10 mouse cellular contexts compared by ENCODE assay signal in the genomic region with DNA sequence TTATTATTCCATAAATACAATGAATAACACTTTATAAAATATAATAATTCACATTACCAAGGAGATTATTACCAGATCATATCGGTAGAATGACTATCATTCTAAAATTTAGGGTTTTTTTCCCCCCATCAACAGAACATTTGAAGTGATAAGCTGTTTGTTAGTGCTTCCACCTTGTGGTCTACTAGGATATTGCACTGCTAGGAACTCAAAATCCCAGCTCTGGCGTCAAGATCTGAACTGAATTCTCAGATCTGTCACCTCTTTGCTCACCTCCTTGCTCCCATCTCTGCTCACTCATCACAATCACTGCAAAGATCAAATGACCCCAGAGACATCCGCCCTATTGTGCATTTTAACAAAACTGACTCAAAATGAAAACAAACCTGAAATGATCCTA. TPM values are rescaled to one million over a fixed set of nuclear protein-coding genes. Genes with fewer than 3 reads are reported as not detected.
A peak's percentile ranks its signal among the peaks of the same experiment; 100 is the strongest.
DNase-seq lines count a peak whose midpoint lies in the region; ATAC-seq and TF ChIP-seq lines count a peak whose summit lies in the region.
"Had no signal": no experiment of that assay in that cellular context is flagged by ENCODE, and none has a peak within 500 bp of the region (broad histone marks: within the 10 kb centered on the region; RNA-seq: fewer than 3 reads in every experiment).

No protein-coding gene starts in this region.

- H3K9me3 ChIP-seq in kidney, embryonic 16.5 days (ENCODE audit: low read length): no peaks in the 10 kb centered on the region

- H3K4me3 ChIP-seq in kidney, adult 2 months (ENCODE audit: insufficient read depth, low read depth, low read length): no peak overlapping the region
- H3K4me3 ChIP-seq in kidney, embryonic 16.5 days (ENCODE audit: low read length): no peak overlapping the region
- H3K4me3 ChIP-seq: erythroblast, embryonic 14.5 days had no signal

- CTCF ChIA-PET in Patski (lab: Charles Lee): interaction anchor here (0.6 to 1.7 kb wide), 8 partner anchors 9 to 214 kb away, joined by 3 to 10 read pairs (median 3); no protein-coding TSS in a partner anchor

- peak; percentile 22; the same call in 1 of the 2 replicates for TF ChIP-seq CTCF in kidney, adult 2 months (conservative IDR thresholded peaks at IDR 0.05; ENCODE audit: insufficient read depth, insufficient read length, low read depth, low read length)
- TF ChIP-seq CTCF in Patski (IDR thresholded peaks at IDR 0.05): peak; percentile 72

- H3K4me2 ChIP-seq in kidney, embryonic 16.5 days (replicated peaks; ENCODE audit: low read depth, low read length): no peak overlapping the region

- no peak overlapping the region for H3K9ac ChIP-seq in kidney, embryonic 16.5 days (replicated peaks; ENCODE audit: low read length)

- WGBS in kidney, adult 2 months: 20% methylated on average over 3 of the region's 3 CpGs
- WGBS in kidney, embryonic 16.5 days: 27% methylated on average over 3 of the region's 3 CpGs

- in situ Hi-C loops in Patski (cut with MboI; ENCODE audit: low pct_unique_long_range_greater_than_20kb): no loop called here

- H3K27me3 ChIP-seq in kidney, adult 2 months (replicated peaks; ENCODE audit: control insufficient read depth, insufficient read depth, low read length): no peaks in the 10 kb centered on the region
- no peaks in the 10 kb centered on the region for H3K27me3 ChIP-seq in kidney, embryonic 16.5 days (ENCODE audit: insufficient read depth, low read length)
- no peaks in the 10 kb centered on the region for H3K27me3 ChIP-seq in Patski

- H3K27ac ChIP-seq in kidney, adult 2 months (ENCODE audit: insufficient read depth, low read depth, low read length): no peak overlapping the region
- H3K27ac ChIP-seq in kidney, embryonic 16.5 days (ENCODE audit: low read length): no peak overlapping the region

- H3K36me3 ChIP-seq in kidney, adult 2 months (ENCODE audit: control insufficient read depth, insufficient read depth, low read length): 0 out of 2 replicates have a peak, but pooled peaks cover 1% of the 10 kb centered on the region
- peaks cover 14% of the 10 kb centered on the region for H3K36me3 ChIP-seq in kidney, embryonic 16.5 days (ENCODE audit: insufficient read depth, low read length)

- DNase-seq in kidney, adult 2 months: peak; percentile 23
- DNase-seq in B cell, adult 2 months: peak; percentile 42 to 49
- DNase-seq in Patski (ENCODE audit: low read depth, low spot score): no peak
- peak; percentile 23 for DNase-seq in fibroblast of lung, adult 2 months (ENCODE audit: low read depth)
- DNase-seq in thymus, postnatal 25 days: no peak
- DNase-seq in kidney, adult 9 months: no peak
- no peak for DNase-seq in frontal cortex, postnatal 36 days (ENCODE audit: low spot score in 2 of 2)

- POLR2A ChIA-PET in Patski (lab: Charles Lee): no interaction called here

- H3K4me1 ChIP-seq in kidney, adult 2 months (ENCODE audit: control insufficient read depth, insufficient read depth, low read length): no peaks in the 10 kb centered on the region
- H3K4me1 ChIP-seq in kidney, embryonic 16.5 days (ENCODE audit: insufficient read depth, low read length): no peaks in the 10 kb centered on the region

- no peak for TF ChIP-seq POLR2A in kidney, adult 2 months (IDR thresholded peaks at IDR 0.05; ENCODE audit: low read depth, low read length)

- ATAC-seq in kidney, embryonic 16.5 days (ENCODE audit: low FRiP score, low TSS enrichment): no peak
- ATAC-seq in Patski: no peak

RNA-seq across cellular contexts. Expression of a gene that starts 18.1 kb away (rescaled TPM):
- polyA plus RNA-seq in kidney, adult 2 months (2012; rRNA removed): 16.4 and 23.5 TPM in 2 replicates
- 25.9 and 27.1 TPM in 2 replicates for polyA plus RNA-seq in kidney, embryonic 16.5 days (2015; fragmentation: Nextera tagmentation; extraction: Ambion mirVana)
- 64.5 TPM for polyA plus RNA-seq in Patski (2021)

RNA-seq across cellular contexts. Expression of a gene that starts 30.1 kb away (rescaled TPM):
- polyA plus RNA-seq in kidney, adult 2 months (2012; rRNA removed): 11.3 and 12.2 TPM in 2 replicates
- polyA plus RNA-seq in kidney, embryonic 16.5 days (2015; fragmentation: Nextera tagmentation; extraction: Ambion mirVana): 0.53 and 0.71 TPM in 2 replicates
- 0.33 TPM for polyA plus RNA-seq in Patski (2021)
- polyA plus RNA-seq: erythroblast, embryonic 14.5 days; liver, embryonic 16.5 days had no signal

RNA-seq across cellular contexts. Expression of a gene that starts 37.9 kb away (rescaled TPM):
- 5.3 and 5.4 TPM in 2 replicates for polyA plus RNA-seq in kidney, adult 2 months (2012; rRNA removed)
- polyA plus RNA-seq in kidney, embryonic 16.5 days (2015; fragmentation: Nextera tagmentation; extraction: Ambion mirVana): 2.5 and 3.6 TPM in 2 replicates
- 35.3 TPM for polyA plus RNA-seq in Patski (2021)

Comparison
In these comparisons a context has a peak if more than half of its experiments do, and no peak if none do; other contexts are left out.
1. DNase-seq: peak in kidney, adult 2 months (single experiment), B cell, adult 2 months (2 of 2) and fibroblast of lung, adult 2 months (single experiment); none in Patski (single experiment), thymus, postnatal 25 days (single experiment), kidney, adult 9 months (single experiment) and frontal cortex, postnatal 36 days (0 of 2).